Mouse (Mus musculus) heart, postnatal 25 days (tissue): ENCODE results near the gene Nkain2. TPM values are rescaled to one million over a fixed set of nuclear protein-coding genes. Genes with fewer than 3 reads are reported as not detected.
"Not testable (repeated sequence)": the region's sequence is repeated elsewhere in the genome, so short reads cannot be mapped to it uniquely, and the experiment has no call there.

Source experiments
- DNase-seq: peaks from one replicate; pipeline ENCODE4 v3.0.0; 2022; ENCODE audit warnings: low spot score
- intact Hi-C: fragments of 180-260 bp; cut with DNase I; formaldehyde crosslinking; loops from one replicate; pipeline ENCODE4 v1.15.1; 2025
- total RNA-seq, 2 experiments: library from RNA; stranded (reverse); gene quantifications; 2 replicates each; pipeline ENCODE4 v1.2.3; 2021

Gene Nkain2
- total RNA-seq, 2 experiments from 2014 or later, result not detected

DNA sequence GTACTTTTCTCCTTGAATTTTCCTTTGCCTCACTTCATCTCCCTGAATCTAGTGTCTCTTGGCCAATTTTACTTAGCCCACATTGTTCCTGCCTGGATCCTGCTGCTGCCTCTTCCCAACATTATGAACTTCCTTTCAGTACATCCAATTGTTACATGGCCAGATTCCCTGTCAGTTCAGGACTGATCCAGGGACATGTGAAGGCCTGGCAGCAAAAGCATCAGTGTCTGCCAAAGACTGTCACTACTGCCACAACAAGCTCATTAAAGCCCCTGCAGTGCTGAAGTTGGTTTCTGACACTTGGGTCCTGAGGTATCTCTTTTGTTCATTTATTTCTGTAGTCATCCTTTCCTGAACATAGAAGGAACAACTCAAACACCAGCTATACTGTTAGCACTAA, 649.1 kb downstream of the Nkain2 start:
- DNase-seq, result no peak
- intact Hi-C loops, result no loop called here

DNA sequence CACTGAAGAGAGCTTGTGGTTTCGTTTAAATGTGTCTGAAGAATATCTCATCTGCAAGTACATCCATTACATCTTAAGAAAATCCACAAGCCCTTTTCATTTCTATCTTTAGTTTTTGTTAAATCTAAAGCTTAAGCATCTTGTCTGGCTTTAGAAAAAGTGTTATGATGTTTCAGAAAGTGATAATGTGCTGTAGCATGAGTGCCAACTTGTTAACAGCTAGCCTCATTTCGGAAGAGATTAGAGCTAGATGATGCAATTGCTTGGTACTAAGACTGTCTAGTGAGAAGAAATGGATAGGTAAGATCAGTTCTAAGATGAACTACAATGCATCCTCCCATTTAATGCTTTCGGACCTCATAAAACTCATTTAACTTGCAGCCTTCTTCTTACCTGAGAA, 707.3 kb downstream of the Nkain2 start:
- DNase-seq, result no peak
- intact Hi-C loops, result no loop called here

DNA sequence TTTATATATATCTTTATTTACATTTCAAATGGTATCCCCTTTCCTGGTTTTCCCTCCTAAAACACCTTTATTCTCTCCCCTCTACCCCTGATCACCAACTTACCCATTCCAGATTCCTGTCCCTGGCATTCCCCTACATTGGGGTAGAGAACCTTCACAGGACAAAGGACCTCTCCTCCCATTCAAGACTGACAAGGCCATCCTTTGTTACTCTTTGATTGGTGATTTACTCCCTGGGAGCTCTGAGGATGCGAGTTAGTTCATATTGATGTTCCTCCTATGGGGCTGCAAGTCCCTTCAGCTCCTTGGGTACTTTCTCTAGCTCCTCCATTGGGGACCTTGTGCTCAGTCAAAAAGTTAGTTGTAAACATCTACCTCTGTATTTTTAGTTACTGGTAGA, 798.9 kb downstream of the Nkain2 start:
- DNase-seq, result no peak
- intact Hi-C loops, result no loop called here

DNA sequence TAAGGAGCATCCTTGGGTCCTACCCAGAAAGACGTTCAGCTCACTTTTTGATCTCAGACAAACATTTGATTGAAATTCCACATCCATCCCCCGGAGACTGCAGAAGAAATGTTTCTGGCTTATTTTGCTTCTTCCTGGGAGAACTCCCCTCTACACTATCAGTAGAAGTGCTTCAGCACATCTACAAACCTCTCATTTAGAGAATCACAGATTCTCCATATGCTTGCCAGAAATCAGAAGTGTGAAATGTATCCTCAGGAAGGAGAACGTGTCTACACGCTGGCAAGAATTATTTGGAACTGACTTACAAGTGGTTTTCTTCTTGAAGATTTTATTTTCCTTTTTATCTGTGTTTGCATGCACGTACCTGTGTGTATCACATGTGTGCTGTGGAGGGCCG, 829.9 kb downstream of the Nkain2 start:
- DNase-seq, result no peak
- intact Hi-C loops, result no loop called here

DNA sequence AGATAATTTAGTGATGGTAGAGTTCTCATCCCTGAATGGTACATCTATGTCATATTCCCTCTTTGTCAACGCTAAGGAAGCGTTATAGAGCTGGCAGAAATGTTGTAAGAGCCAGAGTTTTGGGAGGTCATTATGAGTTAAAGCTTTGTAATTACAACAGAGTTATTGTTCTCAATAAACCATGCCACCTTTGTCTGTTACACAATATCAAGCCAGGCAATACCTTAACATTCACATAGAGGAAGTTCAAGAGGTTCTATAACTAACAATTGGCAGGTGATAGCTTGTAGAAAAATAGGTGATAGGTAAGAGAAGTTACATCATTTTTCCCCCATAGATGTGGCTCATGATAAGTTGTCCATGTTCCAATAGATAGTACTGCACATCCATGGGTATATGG, 832.0 kb downstream of the Nkain2 start:
- no peak for DNase-seq
- intact Hi-C loops, result no loop called here

DNA sequence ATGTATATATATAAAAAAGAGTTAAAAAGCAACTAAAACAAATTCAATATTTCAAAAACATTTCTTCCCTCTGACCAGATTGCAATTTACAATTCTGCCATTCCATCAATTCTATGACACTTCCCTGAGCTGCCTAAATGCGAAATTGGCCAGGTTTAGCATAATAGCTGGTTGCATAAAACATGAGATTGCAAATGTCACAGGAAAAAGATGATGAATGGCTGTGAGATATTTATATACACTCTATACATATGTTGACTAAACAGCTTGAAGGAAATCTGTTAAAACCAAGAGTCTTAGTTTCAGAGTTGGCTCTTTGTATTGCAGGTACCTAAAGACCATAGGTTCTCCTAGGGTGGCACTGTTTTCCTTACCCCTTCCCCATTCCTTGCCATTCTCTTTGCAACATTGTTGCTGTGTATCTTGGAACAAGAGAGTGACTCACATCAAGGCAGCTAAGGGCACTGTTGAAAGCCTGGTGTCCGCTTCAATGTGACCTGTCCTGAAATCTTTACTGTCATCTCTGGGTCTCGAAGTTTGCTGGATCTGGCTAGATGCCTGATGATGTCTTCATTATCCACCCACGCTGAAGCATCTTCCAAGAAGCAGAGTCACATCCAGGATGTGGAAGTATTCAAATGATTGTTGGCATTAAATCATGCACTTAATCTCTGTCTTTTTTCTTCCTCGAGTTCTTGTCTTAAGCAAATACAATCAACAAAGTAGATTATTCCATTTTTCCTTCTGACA, 837.5 kb downstream of the Nkain2 start:
- intact Hi-C loops, result no loop called here
- no peak for DNase-seq

DNA sequence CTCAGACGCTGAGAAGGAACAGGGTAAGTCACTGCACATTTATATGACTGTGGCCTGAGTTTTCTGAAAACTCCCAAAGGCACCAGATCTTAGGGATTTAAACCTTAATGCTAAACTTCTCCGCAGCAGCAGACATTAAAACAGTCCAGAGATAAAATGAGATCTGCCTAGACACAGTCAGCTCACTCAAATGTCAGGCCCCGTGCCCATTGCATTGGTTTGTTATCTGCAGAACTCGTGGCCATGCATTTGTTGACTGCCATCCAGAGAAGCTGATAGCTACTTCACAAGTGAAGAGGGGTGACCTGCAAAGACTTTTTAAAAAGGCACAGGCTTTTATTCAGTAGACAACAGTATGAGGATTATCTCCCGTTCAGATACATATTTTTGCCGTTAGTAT, 838.2 kb downstream of the Nkain2 start:
- intact Hi-C loops, result no loop called here
- DNase-seq, result no peak

DNA sequence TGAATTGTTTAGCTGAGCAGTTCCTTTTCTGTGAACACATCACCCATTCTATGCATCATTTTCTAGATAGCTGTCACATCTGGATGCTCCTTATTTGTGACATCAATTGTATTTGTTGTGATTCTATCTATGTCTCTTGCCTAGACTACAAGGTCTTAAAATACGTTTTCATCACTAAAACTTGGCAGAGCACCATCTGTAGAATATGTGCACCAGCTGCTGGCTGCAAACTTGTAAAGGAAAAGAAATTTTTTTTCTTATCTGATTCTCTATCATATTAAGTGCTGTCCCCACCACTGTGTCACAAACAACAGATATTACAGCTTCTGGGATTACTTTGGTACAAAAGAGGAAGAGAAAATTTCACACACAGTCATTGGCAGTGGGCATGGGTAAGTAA, 860.3 kb downstream of the Nkain2 start:
- DNase-seq, result no peak
- intact Hi-C loops, result no loop called here

DNA sequence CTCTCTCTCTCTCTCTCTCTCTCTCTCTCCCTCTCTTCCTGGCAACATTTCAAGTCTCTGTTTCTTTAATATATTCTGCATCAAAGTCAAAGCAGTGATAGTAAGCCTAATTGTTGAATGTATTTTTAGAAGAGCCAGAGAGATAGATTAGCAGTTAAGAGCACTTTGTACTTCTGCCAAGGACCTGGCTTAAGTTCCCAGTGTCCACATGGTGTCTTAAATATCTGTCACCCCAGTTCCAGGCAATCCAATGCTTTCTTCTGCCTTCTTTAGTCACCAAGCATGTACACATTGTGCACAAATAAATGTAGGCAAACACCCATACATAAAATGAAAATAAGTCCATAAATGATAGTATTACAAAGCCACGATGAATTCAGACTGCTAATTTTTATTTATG, 871.9 kb downstream of the Nkain2 start:
- intact Hi-C loops, result no loop called here
- DNase-seq, result no peak

DNA sequence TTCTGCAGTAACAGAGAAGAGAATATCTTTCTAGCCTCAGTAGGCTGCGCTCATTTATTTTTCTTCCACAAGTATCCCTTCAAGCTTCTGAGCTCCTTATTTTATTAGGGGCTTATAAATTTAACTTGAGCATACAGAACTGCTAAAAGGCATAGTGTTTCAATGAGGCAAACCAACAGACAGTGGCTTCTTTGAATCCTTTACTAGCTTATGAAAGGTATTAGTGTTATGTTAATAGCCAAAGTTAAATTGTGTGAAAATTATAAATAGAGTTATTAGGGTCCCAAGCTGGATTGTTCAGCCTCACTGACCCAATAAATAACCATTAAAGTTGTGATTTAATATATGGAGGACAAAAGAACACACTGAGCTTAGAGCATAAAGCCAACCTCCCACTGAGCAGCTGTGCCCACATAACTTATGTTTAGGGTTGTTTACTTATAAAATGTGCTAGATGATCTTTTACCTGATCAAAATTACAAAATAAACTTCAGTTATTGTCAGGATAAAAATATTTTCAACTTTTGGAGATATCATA, 889.0 kb downstream of the Nkain2 start:
- intact Hi-C loops, result no loop called here
- DNase-seq, result no peak

DNA sequence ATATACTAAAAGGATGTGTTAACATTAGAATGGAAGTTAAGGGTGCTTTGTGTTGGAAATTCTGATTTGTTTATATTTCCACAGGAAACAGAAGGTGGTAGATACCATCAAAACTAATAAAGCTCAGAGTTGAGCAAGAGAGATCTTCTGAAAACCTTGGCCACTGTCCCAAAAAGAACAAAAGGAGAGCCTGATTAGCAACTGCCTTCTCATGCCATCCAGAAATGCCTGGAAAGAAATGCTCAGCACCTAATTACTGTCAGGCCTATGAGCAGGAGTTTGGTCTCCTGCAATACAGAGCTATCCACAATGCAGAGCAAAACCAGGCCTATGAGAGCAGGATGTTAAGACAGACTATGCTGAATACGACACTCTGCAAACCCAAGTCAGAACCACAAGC, 897.1 kb downstream of the Nkain2 start:
- intact Hi-C loops, result no loop called here
- no peak for DNase-seq

DNA sequence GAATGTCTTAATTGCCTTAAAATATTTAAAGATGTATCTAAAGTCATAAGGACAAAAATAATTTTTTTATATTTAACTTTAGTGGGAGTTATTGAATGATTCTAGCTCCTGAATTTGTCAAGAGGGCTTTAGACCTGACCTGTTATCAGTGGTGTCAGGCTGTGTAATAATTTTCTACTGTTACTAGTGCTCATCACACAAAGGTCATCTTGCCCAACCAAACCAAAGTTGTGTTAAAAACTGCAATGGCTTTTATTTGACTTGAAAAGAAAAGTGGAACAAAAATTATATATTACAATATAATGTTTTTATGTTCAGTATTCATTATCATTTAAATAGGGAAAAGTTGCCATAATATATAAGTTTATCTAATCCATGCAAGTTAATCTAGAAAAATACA, 911.9 kb downstream of the Nkain2 start:
- DNase-seq, result no peak
- intact Hi-C loops, result no loop called here

DNA sequence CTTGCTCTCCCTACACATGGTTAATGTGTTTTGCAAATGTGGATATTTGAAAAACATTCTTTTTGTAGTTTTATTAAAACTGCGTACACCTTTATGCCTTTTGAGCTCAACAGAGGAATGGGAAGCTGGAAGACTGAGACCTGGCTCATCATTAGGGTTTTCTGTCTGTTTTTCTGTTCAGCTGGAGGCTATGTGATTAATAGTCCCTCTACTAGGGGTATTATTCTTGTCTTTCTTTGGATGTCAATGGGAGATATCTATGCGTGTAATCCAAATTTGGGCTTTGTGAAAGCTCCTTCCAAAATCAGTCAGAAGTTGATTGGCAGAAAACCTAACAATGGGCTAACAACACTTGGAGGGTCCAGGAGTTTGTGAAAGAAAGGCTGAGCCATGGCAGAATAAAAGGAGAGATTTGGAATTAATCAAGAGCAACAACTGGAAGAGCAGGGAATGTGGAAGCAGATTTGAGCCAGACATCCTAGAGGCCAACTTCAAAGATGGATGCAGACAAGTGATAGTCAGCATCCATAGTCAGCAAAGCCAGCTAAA, 943.0 kb downstream of the Nkain2 start:
- DNase-seq, result no peak
- intact Hi-C loops, result no loop called here

DNA sequence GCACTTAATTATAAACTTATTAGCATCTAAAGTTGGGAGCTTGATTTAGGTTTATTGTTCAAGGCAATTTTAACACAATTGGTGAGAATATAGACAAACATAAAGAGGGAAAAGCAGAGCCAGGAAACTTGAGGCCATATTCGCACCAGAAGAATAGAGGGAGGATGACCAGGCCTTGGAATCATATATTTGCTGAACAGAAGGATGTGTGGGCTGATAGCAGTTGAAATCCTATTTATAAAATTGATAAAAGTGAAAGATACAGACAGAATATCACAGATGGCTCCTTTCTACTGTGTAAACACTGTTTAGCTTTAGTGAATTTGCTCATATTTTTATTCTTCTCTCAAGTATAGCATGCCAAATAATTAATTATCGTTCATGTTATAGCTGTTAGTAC, 958.3 kb downstream of the Nkain2 start:
- intact Hi-C loops, result no loop called here
- no peak for DNase-seq

DNA sequence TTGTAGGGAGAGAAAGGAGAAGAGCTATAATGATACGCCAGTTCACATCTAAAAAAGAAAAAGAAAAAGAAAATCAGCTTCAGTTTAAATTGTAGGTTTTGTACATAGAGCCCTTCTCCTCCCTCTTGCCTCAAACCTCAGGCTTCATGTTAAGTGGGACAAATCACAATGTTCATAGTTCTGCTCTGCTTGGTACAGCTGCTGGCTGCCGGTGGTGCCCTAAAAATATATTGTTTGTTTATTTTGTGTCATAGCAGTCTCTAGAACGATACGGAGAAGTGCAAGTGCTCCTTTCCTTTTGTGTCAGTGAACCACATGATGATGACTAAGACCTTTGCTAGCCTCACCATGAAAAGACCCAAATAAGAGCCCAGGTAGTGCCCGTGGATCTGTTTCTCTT, 962.6 kb downstream of the Nkain2 start:
- intact Hi-C loops, result no loop called here
- DNase-seq, result peak; percentile 1

DNA sequence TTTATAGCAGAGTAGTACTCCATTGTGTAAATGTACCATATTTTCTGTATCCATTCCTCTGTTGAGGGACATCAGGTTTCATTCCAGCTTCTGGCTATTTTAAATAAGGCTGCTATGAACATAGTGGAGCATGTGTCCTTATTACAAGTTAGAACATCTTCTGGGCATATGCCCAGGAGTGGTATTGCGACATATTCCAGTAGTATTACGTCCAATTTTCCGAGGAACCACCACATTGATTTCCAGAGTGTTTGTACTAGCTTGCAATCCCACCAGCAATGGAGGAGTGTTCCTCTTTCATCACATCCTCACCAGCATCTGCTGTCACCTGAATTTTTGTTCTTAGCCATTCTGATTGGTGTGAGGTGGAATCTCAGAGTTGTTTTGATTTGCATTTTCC, 969.4 kb downstream of the Nkain2 start:
- intact Hi-C loops, DNase-seq: not testable (repeated sequence)

DNA sequence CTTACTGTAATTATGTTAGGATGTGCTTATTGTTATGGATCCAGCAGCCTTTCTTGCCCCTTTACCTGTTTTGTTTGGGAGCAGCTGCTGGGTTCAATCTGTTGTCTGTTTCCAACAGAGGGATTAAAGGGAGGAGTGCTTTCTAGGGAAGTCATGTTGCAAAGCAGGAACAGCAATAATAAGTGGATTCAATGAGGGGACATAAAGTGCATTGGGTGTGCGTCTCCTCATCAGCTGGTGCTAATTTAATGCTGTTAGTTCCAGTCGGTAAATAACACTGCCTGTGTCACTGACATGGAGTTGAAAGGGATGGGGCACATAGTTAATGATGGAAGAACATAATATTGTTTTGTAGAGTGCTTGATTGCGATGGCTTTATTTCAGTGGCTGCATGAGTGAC, 982.8 kb downstream of the Nkain2 start:
- intact Hi-C loops, result no loop called here
- no peak for DNase-seq

DNA sequence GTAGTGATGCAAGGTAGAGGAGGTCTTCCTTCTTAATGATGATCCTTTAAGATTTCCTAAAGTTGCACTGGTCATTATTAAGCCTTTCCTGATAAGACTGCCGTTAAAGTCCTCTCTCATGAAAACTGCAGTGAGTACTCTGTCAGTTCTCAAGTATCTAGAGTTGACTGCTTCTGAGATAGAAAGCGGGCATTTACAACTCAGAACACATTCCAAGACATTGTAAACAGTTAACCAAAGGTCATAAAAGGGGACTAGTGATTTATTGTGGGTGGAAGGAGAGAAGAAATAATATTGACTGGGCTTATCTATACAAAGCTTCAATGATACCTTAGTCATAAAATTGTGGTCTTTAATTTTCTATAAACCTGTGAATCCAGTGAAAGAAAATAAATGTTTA, 990.8 kb downstream of the Nkain2 start:
- intact Hi-C loops, result no loop called here
- no peak for DNase-seq

DNA sequence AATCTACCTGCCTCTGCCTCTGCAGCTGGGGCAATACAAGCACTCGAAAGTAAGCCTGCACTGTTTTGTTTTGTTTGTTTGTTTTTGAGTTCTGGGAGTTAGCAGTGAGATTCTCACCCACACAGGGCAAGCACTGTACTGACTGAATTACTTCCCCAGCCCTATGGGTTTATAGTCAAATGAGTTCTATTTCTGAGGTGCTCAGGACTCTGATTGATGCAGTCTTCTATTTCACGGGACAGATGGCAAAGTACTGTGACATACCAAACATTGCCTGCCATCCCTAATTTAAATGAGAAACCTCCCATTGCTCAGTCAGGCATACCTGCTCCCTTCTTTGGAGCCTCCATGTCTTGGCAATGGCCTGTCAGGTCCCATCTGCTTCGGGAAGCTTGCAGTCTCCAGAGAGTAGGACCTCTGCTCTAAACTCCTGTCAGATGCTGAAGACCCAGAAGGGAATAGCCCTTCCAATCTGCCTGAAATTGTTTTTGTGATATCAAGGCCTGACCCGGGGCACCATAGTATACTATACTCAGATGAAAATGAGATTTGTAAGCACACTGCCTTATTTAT, 1016.9 kb downstream of the Nkain2 start:
- DNase-seq, result no peak
- intact Hi-C loops, result no loop called here

DNA sequence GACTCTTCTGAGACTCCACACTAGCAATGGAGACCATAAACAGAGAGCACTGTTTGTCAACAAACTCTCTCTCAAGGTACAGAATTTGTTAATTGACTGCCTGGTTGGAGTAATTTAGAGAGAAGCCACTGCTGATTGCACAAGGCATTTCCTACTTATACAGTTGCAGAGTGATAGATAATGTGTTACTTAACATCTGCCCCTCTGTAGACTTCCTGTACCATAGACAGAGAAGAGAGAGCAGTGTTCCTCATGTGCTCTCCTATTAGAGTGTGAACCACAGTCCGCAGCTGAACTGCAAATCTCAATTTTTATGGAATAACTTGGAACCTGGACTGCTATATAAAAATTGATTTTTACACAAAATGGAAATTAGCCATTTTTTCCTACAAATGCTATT, 1022.0 kb downstream of the Nkain2 start:
- no peak for DNase-seq
- intact Hi-C loops, result no loop called here

DNA sequence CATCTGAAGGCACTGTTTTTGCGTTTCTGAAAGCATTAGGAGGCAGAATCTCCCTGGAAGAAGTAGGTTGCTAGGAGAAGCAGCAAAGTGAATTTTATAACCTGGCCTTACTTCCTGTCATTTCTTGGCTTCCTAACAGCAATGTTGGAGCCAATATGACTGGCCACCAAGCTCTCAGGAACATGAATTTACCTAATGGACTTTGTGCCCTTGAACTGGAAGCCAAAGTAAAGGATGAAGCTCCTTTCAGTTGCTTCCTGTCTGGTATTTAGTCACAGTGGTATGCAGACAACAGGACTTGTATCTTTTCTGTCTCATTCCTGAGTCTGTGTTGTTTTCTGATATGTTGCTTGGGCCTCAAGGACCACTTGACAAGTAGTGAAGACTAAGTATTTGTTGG, 1063.2 kb downstream of the Nkain2 start:
- intact Hi-C loops, result no loop called here
- no peak for DNase-seq

DNA sequence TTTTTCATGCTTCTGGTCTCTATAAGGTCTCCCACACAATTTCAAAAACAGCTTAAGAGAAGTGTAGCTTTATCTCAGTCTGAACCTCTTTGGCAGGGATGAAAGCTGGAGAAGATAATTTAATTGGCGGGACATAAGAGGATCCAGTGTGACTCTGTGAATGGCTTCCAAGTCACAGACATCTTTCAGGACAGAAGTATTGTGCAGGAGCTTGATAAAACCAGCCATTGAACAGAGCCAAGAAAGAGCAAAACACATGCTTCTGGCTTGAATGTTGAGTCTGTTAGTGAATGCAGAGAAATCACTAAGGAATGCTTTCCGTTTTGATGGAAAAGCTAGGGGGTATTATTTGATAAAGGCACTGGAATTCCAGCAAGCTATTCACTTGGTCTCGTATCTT, 1077.7 kb downstream of the Nkain2 start:
- intact Hi-C loops, result no loop called here
- no peak for DNase-seq
